Mouse (Mus musculus) megakaryocyte-erythroid progenitor cell, adult 5-6 weeks (primary cell): ENCODE results near the gene Sun3. TPM values are rescaled to one million over a fixed set of nuclear protein-coding genes. Genes with fewer than 3 reads are reported as not detected.

ENCODE experiments used
- ATAC-seq: replicated peaks from 2 replicates; pipeline ENCODE4 v1.8.0; 2016; ENCODE audit warnings: mild to moderate bottlenecking, inconsistent platforms; ENCODE audit not compliant: severe bottlenecking, poor library complexity, low FRiP score, low TSS enrichment
- total RNA-seq, 2 experiments: library from RNA; stranded (forward) in 1 of 2; stranded (reverse) in 1 of 2; fragments of 200-1000, 215-1000 nt in 1 of 2; fragments of >200 nt in 1 of 2; fragmentation: Nextera tagmentation in 1 of 2; gene quantifications; 2 replicates each; pipeline ENCODE4 v1.2.3; 2014 to 2017

Sun3 gene
- total RNA-seq (2014; fragmentation: Nextera tagmentation) (not detected in 2 replicates), total RNA-seq (2017) (not detected in 2 replicates)

- peak; percentile 78 for ATAC-seq
Measured at GRCm38 (mm10) chr11:9048703-9049060, at the start of gene Sun3. Gene Sun3, minus strand, starts transcription at chr11:9048991.

- no peak for ATAC-seq
Measured at GRCm38 (mm10) chr11:9076444-9076843, 27.7 kb upstream of the Sun3 start.

GRCm38 (mm10) chr11:9060484-9060883 lies 11.7 kb upstream of the Sun3 start:
- ATAC-seq, result no peak

- ATAC-seq, result no peak
Measured at GRCm38 (mm10) chr11:9060029-9060428, 11.2 kb upstream of the Sun3 start.

GRCm38 (mm10) chr11:9057711-9058110 lies 8.9 kb upstream of the Sun3 start:
- no peak for ATAC-seq

GRCm38 (mm10) chr11:9056937-9057336 lies 8.1 kb upstream of the Sun3 start:
- ATAC-seq, result no peak

- no peak for ATAC-seq
Measured at GRCm38 (mm10) chr11:9051895-9052294, 3.1 kb upstream of the Sun3 start.

GRCm38 (mm10) chr11:9050241-9050640 lies 1.4 kb upstream of the Sun3 start:
- no peak for ATAC-seq

- peak; percentile 99 for ATAC-seq
Measured at GRCm38 (mm10) chr11:9048011-9048702, 634 bp downstream of the Sun3 start, which contains the start of gene Gm11992. Gene Gm11992, plus strand, starts transcription at chr11:9048594.

- no peak for ATAC-seq
Measured at GRCm38 (mm10) chr11:9047044-9047443, 1.7 kb downstream of the Sun3 start.

GRCm38 (mm10) chr11:9046546-9046945 lies 2.2 kb downstream of the Sun3 start:
- ATAC-seq, result no peak

GRCm38 (mm10) chr11:9031530-9031929 lies 17.3 kb downstream of the Sun3 start:
- no peak for ATAC-seq

- ATAC-seq, result no peak
Measured at GRCm38 (mm10) chr11:9025211-9025610, 23.6 kb downstream of the Sun3 start.

GRCm38 (mm10) chr11:9024782-9025181 lies 24.0 kb downstream of the Sun3 start:
- ATAC-seq, result no peak

GRCm38 (mm10) chr11:9020207-9020606 lies 28.6 kb downstream of the Sun3 start:
- ATAC-seq, result no peak

GRCm38 (mm10) chr11:9018491-9019267 lies 30.1 kb downstream of the Sun3 start:
- ATAC-seq, result no peak

- ATAC-seq, result no peak
Measured at GRCm38 (mm10) chr11:9014740-9015139, 34.1 kb downstream of the Sun3 start.

GRCm38 (mm10) chr11:9011348-9011747 lies 37.4 kb downstream of the Sun3 start:
- 0 out of 2 replicates have a peak, but pooled peaks have one; percentile 0 for ATAC-seq

GRCm38 (mm10) chr11:9010853-9011339 lies 37.9 kb downstream of the Sun3 start, which contains the start of gene Hus1:
Gene Hus1, minus strand, starts transcription at chr11:9011191.
- peak; percentile 95 for ATAC-seq

GRCm38 (mm10) chr11:9010416-9010815 lies 38.4 kb downstream of the Sun3 start:
- ATAC-seq, result peak; percentile 80
